Mouse (Mus musculus) liver, embryonic 12.5 days (tissue): Measurements from ENCODE around the gene Pgap3. TPM values are rescaled to one million over a fixed set of nuclear protein-coding genes. Genes with fewer than 3 reads are reported as not detected.
A peak's percentile ranks its signal among the peaks of the same experiment; 100 is the strongest.

ENCODE experiments used
- ATAC-seq: fragments of 200-750 bp; cut with Nextera tagmentation; 2 replicates; pipeline ENCODE4 v1.8.0; 2017; ENCODE audit warnings: moderate number of reproducible peaks, mild to moderate bottlenecking, moderate library complexity
- H3K27ac ChIP-seq: fragments of 300-500 bp; sonication (generic); 2 replicates; pipeline ENCODE4 v1.5.1; 2016; ENCODE audit warnings: mild to moderate bottlenecking
- H3K27me3 ChIP-seq: fragments of 300-500 bp; sonication (generic); replicated peaks from 2 replicates; pipeline ENCODE4 v1.6.1; 2016; ENCODE audit warnings: mild to moderate bottlenecking, moderate library complexity
- H3K36me3 ChIP-seq: fragments of 300-500 bp; sonication (generic); 2 replicates; pipeline ENCODE4 v1.6.1; 2016; ENCODE audit warnings: mild to moderate bottlenecking, moderate library complexity
- H3K4me1 ChIP-seq: fragments of 300-500 bp; sonication (generic); 2 replicates; pipeline ENCODE4 v1.6.1; 2016
- H3K4me2 ChIP-seq: fragments of 300-500 bp; sonication (generic); 2 replicates; pipeline ENCODE4 v1.6.1; 2016; ENCODE audit warnings: mild to moderate bottlenecking, moderate library complexity
- H3K4me3 ChIP-seq: fragments of 300-500 bp; sonication (generic); 2 replicates; pipeline ENCODE4 v1.5.1; 2016; ENCODE audit warnings: mild to moderate bottlenecking, moderate library complexity
- H3K9ac ChIP-seq: fragments of 300-500 bp; sonication (generic); 2 replicates; pipeline ENCODE4 v1.6.1; 2016; ENCODE audit warnings: mild to moderate bottlenecking, moderate library complexity
- H3K9me3 ChIP-seq: fragments of 300-500 bp; sonication (generic); replicated peaks from 2 replicates; pipeline ENCODE4 v1.6.1; 2016; ENCODE audit warnings: mild to moderate bottlenecking, moderate library complexity
- WGBS: fragments of 180-500 bp; shearing (Covaris S2); methylation state at CpG from one replicate; pipeline ENCODE4 v1.1.7; 2016; ENCODE audit not compliant: insufficient replicate concordance; 5-methylcytosine and 5-hydroxymethylcytosine counted together
- polyA plus RNA-seq: library from polyadenylated mRNA; unstranded; fragments of >200 nt; fragmentation: Nextera tagmentation; extraction: Ambion mirVana; gene quantifications from 2 replicates; pipeline ENCODE4 v1.2.1, GENCODE M21; 2016

Gene Pgap3
- 3.5 and 3.8 TPM in 2 replicates for polyA plus RNA-seq

GRCm38 (mm10) chr11:98400161-98400726 lies at the start of gene Pgap3:
TSS of gene Pgap3 (minus strand) at chr11:98400490.
- Histone ChIP-seq H3K4me3 (peak within 1 kb of the TSS; percentile 73), H3K27me3 (peaks cover 28% of the 10 kb centered on the region), H3K4me1 (peaks cover 15% of the 10 kb centered on the region), H3K9ac (peak within 1 kb of the TSS; percentile 76), H3K36me3 (no peaks in the 10 kb centered on the region), H3K27ac (peak within 1 kb of the TSS; percentile 87), H3K4me2 (peak within 1 kb of the TSS; percentile 73), H3K9me3 (no peaks in the 10 kb centered on the region)
- ATAC-seq, result peak; percentile 84
- under 1% methylated on average over 40 of the region's 40 CpGs for WGBS

DNA sequence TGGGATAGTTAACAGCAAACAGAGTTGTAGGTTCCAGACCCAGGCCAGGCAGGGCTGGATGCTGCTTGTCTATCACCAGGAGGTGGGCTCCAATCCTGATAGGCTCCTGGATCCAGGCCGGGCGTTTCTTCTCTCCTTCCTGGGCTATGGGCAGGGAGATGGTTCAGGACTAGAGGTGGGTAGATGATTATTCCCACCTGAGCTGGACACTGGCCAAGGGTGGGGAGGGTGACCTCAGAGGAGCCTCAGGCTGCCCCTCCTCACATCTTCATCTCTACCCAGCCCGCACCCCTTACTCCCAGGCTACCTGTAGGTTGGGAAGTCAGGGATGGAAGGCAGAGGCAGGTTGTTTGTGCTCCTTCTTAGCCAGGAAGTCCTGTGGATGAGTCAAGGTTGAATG lies 49.1 kb upstream of the Pgap3 start:
- WGBS, result 66% methylated on average over 3 of the region's 3 CpGs
- Histone ChIP-seq H3K9me3 (no peaks in the 10 kb centered on the region), H3K27me3 (peaks cover 88% of the 10 kb centered on the region), H3K9ac (no peak overlapping the region), H3K4me2 (peak overlapping the region; percentile 45), H3K36me3 (peaks cover 35% of the 10 kb centered on the region), H3K4me1 (peaks cover 6% of the 10 kb centered on the region), H3K4me3 (peak overlapping the region; percentile 31), H3K27ac (no peak overlapping the region)
- ATAC-seq, result no peak

GRCm38 (mm10) chr11:98448191-98448790 lies 48.0 kb upstream of the Pgap3 start:
- H3K4me1 ChIP-seq, result peaks cover 6% of the 10 kb centered on the region
- peak overlapping the region; percentile 77; the same call in 1 of the 2 replicates for H3K27ac ChIP-seq
- no peak overlapping the region for H3K9ac ChIP-seq
- peaks cover 80% of the 10 kb centered on the region for H3K27me3 ChIP-seq
- ATAC-seq, result peak; percentile 53
- no peaks in the 10 kb centered on the region for H3K9me3 ChIP-seq
- H3K4me2 ChIP-seq, result peak overlapping the region; percentile 45
- WGBS, result 31% methylated on average over 13 of the region's 13 CpGs
- H3K36me3 ChIP-seq, result peaks cover 24% of the 10 kb centered on the region
- peak overlapping the region; percentile 35 for H3K4me3 ChIP-seq

DNA sequence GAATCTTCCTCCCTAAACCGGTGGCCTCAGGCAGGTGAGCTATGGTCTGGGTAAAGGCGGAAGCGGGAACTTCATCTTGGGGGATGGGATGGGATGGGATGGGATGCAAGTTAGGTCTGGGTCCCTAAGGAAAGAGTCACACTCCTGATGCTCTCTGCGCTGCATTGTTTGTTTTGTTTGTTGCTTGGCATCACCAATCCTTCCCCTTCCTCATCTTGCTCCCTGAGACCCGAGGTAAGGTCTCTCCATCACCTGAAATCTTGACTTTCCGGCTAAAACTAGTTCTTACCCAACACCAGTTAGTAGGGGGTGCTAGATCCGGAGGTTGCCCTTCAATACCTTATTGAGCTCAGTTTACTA lies 47.2 kb upstream of the Pgap3 start:
- peaks cover 78% of the 10 kb centered on the region for H3K27me3 ChIP-seq
- no peak for ATAC-seq
- 0 out of 2 replicates have a peak overlapping the region, but pooled peaks have one; percentile 9 for H3K9ac ChIP-seq

DNA sequence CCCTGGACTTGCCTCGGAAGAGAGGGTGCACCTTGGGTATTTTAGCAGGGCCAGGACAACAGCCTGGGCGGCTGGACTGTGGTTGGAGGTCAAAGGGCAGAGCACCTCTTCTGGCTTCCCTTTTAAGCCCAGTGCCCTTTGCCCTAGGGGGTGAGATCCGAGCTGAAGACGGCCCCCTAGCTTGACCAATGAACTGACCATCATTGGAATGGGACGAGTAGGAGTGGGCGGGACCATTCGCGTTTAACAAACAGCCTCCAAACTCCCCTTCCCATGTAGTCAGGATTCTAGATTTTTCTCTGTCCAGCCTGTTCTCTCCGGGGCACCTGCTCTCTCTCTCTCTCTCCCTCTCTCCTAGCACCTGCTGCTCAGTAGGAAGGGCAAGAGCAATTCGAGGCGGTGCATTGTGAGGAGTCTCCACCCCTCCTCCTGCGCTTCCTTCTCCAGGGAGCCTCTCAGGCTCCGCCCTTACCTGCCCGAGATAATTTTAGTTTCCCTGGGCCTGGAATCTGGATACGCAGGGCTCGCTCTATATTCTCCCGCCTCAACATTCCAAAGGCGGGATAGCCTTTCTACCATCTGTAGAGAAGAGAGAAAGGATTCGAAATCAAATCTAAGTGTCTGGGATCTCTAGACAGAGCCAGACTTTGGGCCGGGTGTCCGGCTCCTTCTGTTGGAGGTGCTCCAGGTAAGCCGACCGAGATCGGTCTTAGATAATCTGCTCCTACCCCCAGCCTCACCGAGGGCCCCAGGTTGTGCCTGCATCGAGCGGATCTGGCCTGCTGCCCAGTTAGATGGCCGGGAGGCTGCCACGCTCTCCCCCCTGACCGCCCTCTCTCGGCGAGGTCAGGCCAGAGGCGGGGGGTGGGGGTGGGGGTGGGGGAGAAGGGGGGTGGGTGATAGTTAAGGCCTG lies 46.5 kb upstream of the Pgap3 start:
- H3K36me3 ChIP-seq, result peaks cover 12% of the 10 kb centered on the region
- peaks cover 72% of the 10 kb centered on the region for H3K27me3 ChIP-seq
- H3K4me3 ChIP-seq, result peak overlapping the region; percentile 35
- peak overlapping the region; percentile 77 for H3K27ac ChIP-seq
- H3K4me1 ChIP-seq, result peaks cover 6% of the 10 kb centered on the region
- H3K4me2 ChIP-seq, result peak overlapping the region; percentile 21; the same call in 1 of the 2 replicates
- ATAC-seq, result peak; percentile 59
- no peaks in the 10 kb centered on the region for H3K9me3 ChIP-seq
- WGBS, result 5% methylated on average over 28 of the region's 33 CpGs
- 0 out of 2 replicates have a peak overlapping the region, but pooled peaks have one; percentile 9 for H3K9ac ChIP-seq

More for the DNA sequence above, 47.2 kb upstream of the Pgap3 start:
- H3K27ac ChIP-seq, result peak overlapping the region; percentile 77
- peaks cover 17% of the 10 kb centered on the region for H3K36me3 ChIP-seq
- H3K4me2 ChIP-seq, result peak overlapping the region; percentile 22; the same call in 1 of the 2 replicates
- H3K4me1 ChIP-seq, result peaks cover 6% of the 10 kb centered on the region
- WGBS, result 16% methylated on average over 7 of the region's 7 CpGs
- H3K9me3 ChIP-seq, result no peaks in the 10 kb centered on the region
- peak overlapping the region; percentile 35 for H3K4me3 ChIP-seq

GRCm38 (mm10) chr11:98446213-98446561 lies 45.9 kb upstream of the Pgap3 start, which contains the start of gene Grb7:
TSS of gene Grb7 (plus strand) at chr11:98446394.
- peak; percentile 25 for ATAC-seq
- Histone ChIP-seq H3K4me2 (peak within 1 kb of the TSS; percentile 21), H3K9me3 (no peaks in the 10 kb centered on the region), H3K27me3 (peaks cover 68% of the 10 kb centered on the region), H3K36me3 (peaks cover 7% of the 10 kb centered on the region), H3K27ac (peak within 1 kb of the TSS; percentile 77), H3K4me3 (peak within 1 kb of the TSS; percentile 35), H3K9ac (0 out of 2 replicates have a peak within 1 kb of the TSS, but pooled peaks have one; percentile 9), H3K4me1 (peaks cover 6% of the 10 kb centered on the region)
- 15% methylated on average over 5 of the region's 5 CpGs for WGBS

- no peak for ATAC-seq
- H3K27ac ChIP-seq, result peak overlapping the region; percentile 69
- no peaks in the 10 kb centered on the region for H3K9me3 ChIP-seq
- peak overlapping the region; percentile 3; the same call in 1 of the 2 replicates for H3K4me2 ChIP-seq
- peaks cover 6% of the 10 kb centered on the region for H3K4me1 ChIP-seq
- H3K27me3 ChIP-seq, result peaks cover 62% of the 10 kb centered on the region
- H3K4me3 ChIP-seq, result no peak overlapping the region
- no peak overlapping the region for H3K9ac ChIP-seq
- H3K36me3 ChIP-seq, result peaks cover 5% of the 10 kb centered on the region
- WGBS, result 44% methylated on average over 4 of the region's 4 CpGs
These were observed 45.4 kb upstream of the Pgap3 start for GRCm38 (mm10) chr11:98445679-98446078.

- peaks cover 58% of the 10 kb centered on the region for H3K27me3 ChIP-seq
- peak overlapping the region; percentile 69 for H3K27ac ChIP-seq
- H3K4me2 ChIP-seq, result peak overlapping the region; percentile 3; the same call in 1 of the 2 replicates
- H3K4me1 ChIP-seq, result peaks cover 6% of the 10 kb centered on the region
- 24% methylated on average over 1 of the region's 1 CpGs for WGBS
- H3K4me3 ChIP-seq, result no peak overlapping the region
- peaks cover under 1% of the 10 kb centered on the region for H3K36me3 ChIP-seq
- H3K9me3 ChIP-seq, result no peaks in the 10 kb centered on the region
- H3K9ac ChIP-seq, result no peak overlapping the region
- ATAC-seq, result no peak
These were observed 44.9 kb upstream of the Pgap3 start for GRCm38 (mm10) chr11:98445238-98445637.

DNA sequence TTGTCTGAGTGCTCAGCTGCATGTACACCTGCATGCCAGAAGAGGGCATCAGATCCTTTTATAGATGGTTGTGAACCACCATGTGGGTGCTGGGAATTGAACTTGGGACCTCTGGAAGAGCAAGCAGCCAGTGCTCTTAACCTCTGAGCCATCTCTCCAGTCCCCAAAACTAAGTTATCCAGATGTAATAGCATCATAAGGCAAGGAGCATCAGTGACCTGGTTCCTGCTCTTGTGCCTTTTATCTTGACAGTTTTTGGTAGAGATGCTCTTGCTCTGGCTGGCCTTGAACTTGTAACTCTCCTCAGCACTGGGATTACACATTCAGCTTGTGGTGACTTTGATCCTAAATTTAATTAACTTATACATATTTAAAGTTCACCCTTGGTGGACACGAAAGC lies 43.4 kb upstream of the Pgap3 start:
- peaks cover 6% of the 10 kb centered on the region for H3K4me1 ChIP-seq
- no peak overlapping the region for H3K9ac ChIP-seq
- no peak overlapping the region for H3K4me3 ChIP-seq
- WGBS, result 70% methylated on average over 1 of the region's 1 CpGs
- H3K9me3 ChIP-seq, result no peaks in the 10 kb centered on the region
- no peaks in the 10 kb centered on the region for H3K36me3 ChIP-seq
- no peak for ATAC-seq
- no peak overlapping the region for H3K4me2 ChIP-seq
- H3K27me3 ChIP-seq, result peaks cover 43% of the 10 kb centered on the region
- no peak overlapping the region for H3K27ac ChIP-seq

DNA sequence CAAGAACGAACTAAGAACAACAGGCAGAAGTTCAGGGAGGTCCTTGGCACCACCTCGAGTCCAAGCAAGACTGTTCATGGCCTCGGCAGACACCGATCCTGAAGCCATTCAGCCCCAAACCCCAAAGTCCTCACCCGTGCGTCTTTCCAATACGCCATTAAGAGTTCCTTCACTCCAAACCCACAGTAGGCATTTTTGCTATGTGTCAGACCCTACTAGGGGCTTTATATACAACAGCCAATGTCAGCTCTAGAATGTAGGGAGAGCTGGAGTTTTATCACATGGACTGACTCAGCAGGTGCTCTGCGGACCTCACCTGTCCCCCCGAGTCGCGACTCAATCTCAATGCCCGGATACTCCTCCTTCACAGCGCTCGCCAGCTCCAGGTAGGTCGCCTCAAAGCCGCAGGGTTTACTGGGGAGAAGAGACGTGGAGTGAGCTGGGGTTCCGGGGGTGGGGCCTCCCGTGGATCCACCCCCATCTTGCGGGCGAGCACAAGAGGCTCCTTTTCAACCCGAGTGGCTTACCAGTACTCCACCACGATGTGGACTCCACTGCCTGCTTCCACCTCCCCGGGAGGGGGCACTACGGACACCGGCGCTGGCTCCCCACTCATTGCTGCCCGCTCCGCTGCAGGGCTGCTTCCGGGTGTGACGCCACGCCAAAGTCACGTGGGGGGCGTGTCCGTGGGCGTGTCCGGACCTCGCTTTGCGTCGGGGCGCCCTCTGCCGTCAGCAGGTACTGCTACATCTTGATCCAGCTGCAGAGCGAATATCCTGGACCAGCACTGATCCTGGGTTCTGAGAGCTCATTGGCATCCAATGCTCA lies 38.3 kb upstream of the Pgap3 start, which contains the start of gene Mien1:
Gene Mien1, minus strand, starts transcription at position 661 of the 828 bp plus-strand sequence.
- H3K9me3 ChIP-seq, result no peaks in the 10 kb centered on the region
- peak within 1 kb of the TSS; percentile 79 for H3K4me3 ChIP-seq
- H3K9ac ChIP-seq, result peak within 1 kb of the TSS; percentile 73
- H3K4me1 ChIP-seq, result peaks cover 9% of the 10 kb centered on the region
- peak; percentile 81 for ATAC-seq
- WGBS, result 2% methylated on average over 43 of the region's 43 CpGs
- no peaks in the 10 kb centered on the region for H3K27me3 ChIP-seq
- peak within 1 kb of the TSS; percentile 87 for H3K4me2 ChIP-seq
- H3K27ac ChIP-seq, result peak within 1 kb of the TSS; percentile 84
- H3K36me3 ChIP-seq, result 0 out of 2 replicates have a peak, but pooled peaks cover 17% of the 10 kb centered on the region

DNA sequence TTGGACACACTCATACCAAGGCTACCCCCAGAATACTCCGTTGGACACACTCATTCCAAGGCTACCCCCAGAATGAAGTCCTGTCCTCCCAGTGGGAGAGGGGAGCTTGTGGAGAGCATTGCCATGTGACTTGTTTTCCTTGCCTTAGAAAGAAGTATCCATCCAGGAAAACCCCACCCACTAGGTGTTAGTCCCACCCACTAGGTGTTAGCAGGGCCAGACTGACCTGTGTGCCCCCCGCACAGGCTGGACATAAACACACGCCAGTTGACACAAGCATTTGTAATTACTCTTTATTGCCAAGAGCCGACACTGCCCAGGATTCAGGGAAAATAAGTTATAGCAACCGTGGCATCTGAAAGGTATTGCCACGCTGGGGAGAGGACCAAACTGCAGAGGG lies 37.2 kb upstream of the Pgap3 start:
- H3K36me3 ChIP-seq, result 0 out of 2 replicates have a peak, but pooled peaks cover 17% of the 10 kb centered on the region
- peaks cover 9% of the 10 kb centered on the region for H3K4me1 ChIP-seq
- no peak overlapping the region for H3K9ac ChIP-seq
- WGBS, result 86% methylated on average over 6 of the region's 6 CpGs
- no peaks in the 10 kb centered on the region for H3K9me3 ChIP-seq
- H3K27ac ChIP-seq, result no peak overlapping the region
- ATAC-seq, result no peak
- no peak overlapping the region for H3K4me3 ChIP-seq
- peak overlapping the region; percentile 87; the same call in 1 of the 2 replicates for H3K4me2 ChIP-seq
- no peaks in the 10 kb centered on the region for H3K27me3 ChIP-seq
